Mouse (Mus musculus) frontal cortex, postnatal 25 days (tissue): Measurements from ENCODE around the gene Ppp1r16b.

Source experiments
- DNase-seq, 2 experiments: peaks; one replicate each; pipeline ENCODE4 v3.0.0; 2022; ENCODE audit warnings: low spot score in 2 of 2

Ppp1r16b gene

GRCm38 (mm10) chr2:158689640-158690039 lies 24.4 kb downstream of the Ppp1r16b start:
- DNase-seq, result no peak

- no peak for DNase-seq
Measured at GRCm38 (mm10) chr2:158690116-158690515, 24.9 kb downstream of the Ppp1r16b start.

GRCm38 (mm10) chr2:158692191-158692590 lies 27.0 kb downstream of the Ppp1r16b start:
- DNase-seq, result no peak

- DNase-seq, result no peak
Measured at GRCm38 (mm10) chr2:158695811-158696210, 30.6 kb downstream of the Ppp1r16b start.

GRCm38 (mm10) chr2:158696451-158696850 lies 31.3 kb downstream of the Ppp1r16b start:
- DNase-seq, result no peak

GRCm38 (mm10) chr2:158699908-158700307 lies 34.7 kb downstream of the Ppp1r16b start:
- DNase-seq, result no peak

GRCm38 (mm10) chr2:158700535-158701256 lies 35.5 kb downstream of the Ppp1r16b start:
- no peak for DNase-seq

GRCm38 (mm10) chr2:158701505-158701904 lies 36.3 kb downstream of the Ppp1r16b start:
- DNase-seq, result no peak

GRCm38 (mm10) chr2:158702176-158702575 lies 37.0 kb downstream of the Ppp1r16b start:
- no peak for DNase-seq

GRCm38 (mm10) chr2:158704720-158705119 lies 39.5 kb downstream of the Ppp1r16b start:
- no peak for DNase-seq

- no peak for DNase-seq
Measured at GRCm38 (mm10) chr2:158705529-158705928, 40.3 kb downstream of the Ppp1r16b start.

- DNase-seq, result no peak
Measured at GRCm38 (mm10) chr2:158706704-158707408, 41.7 kb downstream of the Ppp1r16b start.

GRCm38 (mm10) chr2:158708121-158708520 lies 42.9 kb downstream of the Ppp1r16b start:
- no peak for DNase-seq

- DNase-seq, result no peak
Measured at GRCm38 (mm10) chr2:158711929-158712751, 46.9 kb downstream of the Ppp1r16b start.

- DNase-seq, result no peak
Measured at GRCm38 (mm10) chr2:158714826-158715225, 49.6 kb downstream of the Ppp1r16b start.

- no peak for DNase-seq
Measured at GRCm38 (mm10) chr2:158716066-158716465, 50.9 kb downstream of the Ppp1r16b start.

- no peak for DNase-seq
Measured at GRCm38 (mm10) chr2:158717551-158718418, 52.6 kb downstream of the Ppp1r16b start.

GRCm38 (mm10) chr2:158718816-158719549 lies 53.8 kb downstream of the Ppp1r16b start:
- no peak for DNase-seq

GRCm38 (mm10) chr2:158720715-158721370 lies 55.6 kb downstream of the Ppp1r16b start:
- no peak for DNase-seq

GRCm38 (mm10) chr2:158721481-158721880 lies 56.3 kb downstream of the Ppp1r16b start:
- no peak for DNase-seq
